Mouse (Mus musculus): ENCODE measurements at regions not wholly inside any gene's neighbourhood (a gene's known extent, or its start where the extent isn't known, plus 50 kb on each side); places are given as distances from the start of the nearest gene placed in this dataset.

DNA sequence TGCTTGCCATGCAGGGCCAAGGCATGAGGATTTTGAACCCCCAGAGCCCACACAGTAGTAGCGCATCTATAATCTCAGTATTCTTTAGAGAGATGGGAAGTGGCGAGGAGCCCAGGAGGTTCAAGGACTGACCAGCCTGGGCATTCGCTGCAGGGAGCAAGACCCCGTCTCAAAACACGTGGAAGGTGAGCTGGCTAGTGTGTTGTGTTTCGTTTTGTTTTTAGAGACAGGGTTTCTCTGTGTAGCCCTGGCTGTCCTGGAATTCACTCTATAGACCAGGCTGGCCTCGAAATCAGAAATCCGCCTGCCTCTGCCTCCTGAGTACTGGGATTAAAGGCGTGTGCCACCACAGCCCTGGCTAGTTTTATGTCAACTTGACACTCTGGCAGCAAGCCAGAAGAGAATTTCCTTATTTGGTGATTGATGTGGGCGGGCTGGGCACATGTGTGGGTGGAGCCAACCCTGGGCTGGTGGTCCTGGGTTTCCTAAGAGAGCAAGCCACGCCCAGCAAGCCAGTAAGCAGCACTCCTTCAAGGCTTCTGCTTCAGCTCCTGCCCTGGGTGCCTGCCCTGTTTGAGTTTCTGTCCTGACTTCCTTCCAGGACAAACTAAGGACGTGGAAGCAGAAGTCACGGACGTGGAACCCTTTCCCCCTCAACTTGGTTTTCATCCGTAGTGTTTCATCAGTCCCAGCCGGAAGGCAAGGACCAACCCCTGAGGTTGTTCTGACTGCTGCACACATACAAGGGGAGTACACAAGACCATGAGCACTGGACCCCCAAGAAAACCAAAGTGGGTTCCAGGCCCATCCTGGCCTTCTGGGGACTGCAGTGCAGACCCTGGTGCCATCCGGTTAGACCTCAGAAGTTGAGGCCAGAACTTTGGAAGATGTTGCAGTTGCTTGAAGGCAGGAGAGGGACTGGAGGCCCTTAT, 96.4 kb downstream of the Cstad start:
- TF ChIP-seq CTCF (IDR thresholded peaks at IDR 0.05; ENCODE audit: borderline replicate concordance, insufficient read depth, low read depth, low read length) (no peak), POLR2A (IDR thresholded peaks at IDR 0.05; ENCODE audit: borderline replicate concordance, insufficient read depth, low read length) (no peak)
